Mouse (Mus musculus) ES-E14 (cell line): Measurements from ENCODE around the gene Uvrag.

Source experiments
- CHD2 ChIP-seq: IDR thresholded peaks from 2 replicates; pipeline ENCODE4 v1.6.1; 2014; ENCODE audit warnings: mild to moderate bottlenecking, low read depth, low read length, inconsistent platforms
- HCFC1 ChIP-seq: IDR thresholded peaks from 2 replicates; pipeline ENCODE4 v1.6.1; 2012; ENCODE audit warnings: low read length, inconsistent platforms, borderline replicate concordance; ENCODE audit not compliant: insufficient read depth
- MAFK ChIP-seq: IDR thresholded peaks from 2 replicates; pipeline ENCODE4 v1.6.1; 2014; ENCODE audit warnings: mild to moderate bottlenecking, low read depth, low read length, inconsistent platforms; ENCODE audit not compliant: insufficient read depth
- ZNF384 ChIP-seq: IDR thresholded peaks from 2 replicates; pipeline ENCODE4 v1.6.1; 2012; ENCODE audit warnings: low read depth, low read length, inconsistent platforms

- TF ChIP-seq HCFC1 (no peak), CHD2 (no peak), ZNF384 (no peak), MAFK (no peak)
Observed at GRCm38 (mm10) chr7:98856128-98856527, 284.8 kb downstream of the Uvrag start.
